Comparison of ENCODE assay signal across 24 mouse cellular contexts in genomic region chr6:87759850-87760249, GRCm38 (mm10). TPM values are rescaled to one million over a fixed set of nuclear protein-coding genes. Genes with fewer than 3 reads are reported as not detected.
DNase-seq lines count a peak whose midpoint lies in the region; ATAC-seq and TF ChIP-seq lines count a peak whose summit lies in the region.
"Had no signal": no experiment of that assay in that cellular context is flagged by ENCODE, and none has a peak within 500 bp of the region (broad histone marks: within the 10 kb centered on the region; RNA-seq: fewer than 3 reads in every experiment).

No protein-coding gene starts in this region.

- 49% methylated on average over 3 of the region's 3 CpGs for WGBS in liver, embryonic 16.5 days (ENCODE audit: insufficient replicate concordance)

- no peaks in the 10 kb centered on the region for H3K27me3 ChIP-seq in liver, embryonic 16.5 days (ENCODE audit: control insufficient read depth, insufficient read depth, low read depth, low read length)
- H3K27me3 ChIP-seq: embryonic facial prominence, embryonic 15.5 days; limb, embryonic 13.5 days; midbrain, embryonic 12.5 days had no signal

- peak; percentile 34 for DNase-seq in adrenal gland, adult (ENCODE audit: inconsistent age in 2 of 2, low spot score in 1 of 2)
- no peak for DNase-seq in adrenal gland, postnatal 4 days (ENCODE audit: low spot score in 2 of 2)
- peak; percentile 28 for DNase-seq in kidney, adult 11 months
- no peak for DNase-seq in kidney, postnatal 14 days
- peak; percentile 3 for DNase-seq in kidney, postnatal 10 days
- no peak for DNase-seq in cerebellum, adult 9-10 months
- DNase-seq in layer of hippocampus, adult 2 months (ENCODE audit: low spot score in 2 of 2) = no peak
- DNase-seq: adrenal gland, postnatal 14 days; cerebellum, adult 9-11 months; gastrocnemius, postnatal 25 days; heart, postnatal 4 days; layer of hippocampus, adult 9-11 months; lung, embryonic 14.5 days had no signal

- H3K4me3 ChIP-seq in liver, embryonic 16.5 days (ENCODE audit: low read depth, low read length) = no peak overlapping the region
- no peak overlapping the region for H3K4me3 ChIP-seq in layer of hippocampus, adult 2 months
- H3K4me3 ChIP-seq: embryonic facial prominence, embryonic 15.5 days; limb, embryonic 13.5 days; midbrain, embryonic 12.5 days had no signal

- TF ChIP-seq CTCF in layer of hippocampus, adult 2 months (conservative IDR thresholded peaks at IDR 0.05) = no peak

- H3K27ac ChIP-seq in liver, embryonic 16.5 days (ENCODE audit: low read length) = peak overlapping the region; percentile 73
- H3K27ac ChIP-seq in layer of hippocampus, adult 2 months = no peak overlapping the region
- H3K27ac ChIP-seq: embryonic facial prominence, embryonic 15.5 days; hindbrain, embryonic 14.5 days; kidney, postnatal 0 days; limb, embryonic 13.5 days; midbrain, embryonic 12.5 days had no signal

- no peaks in the 10 kb centered on the region for H3K36me3 ChIP-seq in liver, embryonic 16.5 days (ENCODE audit: control insufficient read depth, insufficient read depth)
- H3K36me3 ChIP-seq: embryonic facial prominence, embryonic 15.5 days; limb, embryonic 13.5 days; midbrain, embryonic 12.5 days had no signal

- no peak for ATAC-seq in liver, embryonic 16.5 days (ENCODE audit: low read depth)
- ATAC-seq: forebrain, embryonic 16.5 days had no signal

- no peaks in the 10 kb centered on the region for H3K9me3 ChIP-seq in liver, embryonic 16.5 days (replicated peaks; ENCODE audit: control insufficient read depth, low read length)
- H3K9me3 ChIP-seq: embryonic facial prominence, embryonic 15.5 days; limb, embryonic 13.5 days; midbrain, embryonic 12.5 days had no signal

- H3K9ac ChIP-seq in liver, embryonic 16.5 days (ENCODE audit: low read depth, low read length) = no peak overlapping the region
- H3K9ac ChIP-seq: embryonic facial prominence, embryonic 15.5 days; hindbrain, embryonic 14.5 days; limb, embryonic 13.5 days; lung, embryonic 14.5 days; midbrain, embryonic 12.5 days had no signal

- H3K4me1 ChIP-seq in liver, embryonic 16.5 days (ENCODE audit: control insufficient read depth, low read depth, low read length) = peaks cover 36% of the 10 kb centered on the region
- H3K4me1 ChIP-seq: embryonic facial prominence, embryonic 15.5 days; limb, embryonic 13.5 days; midbrain, embryonic 12.5 days had no signal

- H3K4me2 ChIP-seq in liver, embryonic 16.5 days (ENCODE audit: low read depth, low read length) = no peak overlapping the region
- H3K4me2 ChIP-seq: embryonic facial prominence, embryonic 15.5 days; hindbrain, embryonic 14.5 days; limb, embryonic 13.5 days; lung, embryonic 14.5 days; midbrain, embryonic 12.5 days had no signal

RNA-seq across cellular contexts. Expression of gene Gp9, which starts 18.0 kb away (rescaled TPM):
- total RNA-seq in adrenal gland, postnatal 4 days (2021) = 1 to 10 TPM; 1.0 to 1.1 TPM
- 24.8 and 26.2 TPM in 2 replicates for polyA plus RNA-seq in liver, embryonic 16.5 days (2015; fragmentation: Nextera tagmentation; extraction: Ambion mirVana)
- 1 to 10 TPM in 1 of 2 experiments, under 1 TPM in 1; 0.98 to 1.2 TPM for total RNA-seq in layer of hippocampus, adult 2 months (2021)
- total RNA-seq: gastrocnemius, postnatal 25 days had no signal
- polyA plus RNA-seq: small intestine, adult 2 months; testis, adult 2 months had no signal

RNA-seq across cellular contexts. Expression of gene Efcc1, which starts 29.2 kb away (rescaled TPM):
- 1 to 10 TPM; 2.0 to 2.1 TPM for total RNA-seq in adrenal gland, postnatal 4 days (2021)
- polyA plus RNA-seq in liver, embryonic 16.5 days (2015; fragmentation: Nextera tagmentation; extraction: Ambion mirVana) = 0.18 and 0.23 TPM in 2 replicates
- total RNA-seq in layer of hippocampus, adult 2 months (2021) = 1 to 10 TPM; 3.7 to 4.3 TPM
- total RNA-seq: megakaryocyte, adult 5-6 weeks; neutrophil, adult 5-6 weeks had no signal

RNA-seq across cellular contexts. Expression of gene Rab43, which starts 52.1 kb away (rescaled TPM):
- 10 to 100 TPM; 44.3 to 49.2 TPM for total RNA-seq in adrenal gland, postnatal 4 days (2021)
- 32.4 and 34.8 TPM in 2 replicates for polyA plus RNA-seq in liver, embryonic 16.5 days (2015; fragmentation: Nextera tagmentation; extraction: Ambion mirVana)
- 10 to 100 TPM; 10.7 to 15.5 TPM for total RNA-seq in layer of hippocampus, adult 2 months (2021)

Comparison
In these comparisons a context has a peak if more than half of its experiments do, and no peak if none do; other contexts are left out.
1. DNase-seq: peak in adrenal gland, adult (2 of 2), kidney, adult 11 months (single experiment) and kidney, postnatal 10 days (single experiment); none in adrenal gland, postnatal 4 days (0 of 2), kidney, postnatal 14 days (single experiment), cerebellum, adult 9-10 months (single experiment) and layer of hippocampus, adult 2 months (0 of 2).